Mouse (Mus musculus): ENCODE measurements around the gene H2-Eb1.

The H2-Eb1 gene

DNA sequence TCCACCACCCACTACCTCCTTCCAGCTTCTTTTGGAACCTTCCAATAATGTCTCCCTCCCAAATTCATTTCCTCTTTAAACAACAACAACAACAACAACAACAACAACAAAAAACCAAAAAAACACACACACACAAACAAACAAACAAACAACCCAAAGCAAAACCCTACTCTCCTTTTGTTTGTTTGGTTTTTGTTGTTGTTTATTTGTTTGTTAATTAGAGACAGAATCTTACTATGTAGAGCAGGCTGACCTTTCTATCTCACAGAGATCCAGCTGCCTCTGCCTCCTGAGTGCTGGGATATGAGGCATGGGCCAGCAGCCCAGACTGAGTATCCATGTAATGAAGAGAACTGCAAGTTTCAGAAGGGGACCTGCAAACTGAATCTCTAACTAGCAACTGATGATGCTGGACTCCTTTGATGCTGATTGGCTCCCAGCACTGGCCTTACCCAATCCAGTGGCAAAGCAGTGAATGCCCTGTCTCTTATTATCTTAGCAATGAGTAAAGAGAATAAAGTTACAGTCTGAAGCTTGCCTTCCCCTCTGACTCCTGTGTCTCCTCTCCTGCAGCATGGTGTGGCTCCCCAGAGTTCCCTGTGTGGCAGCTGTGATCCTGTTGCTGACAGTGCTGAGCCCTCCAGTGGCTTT is at the start of gene H2-Eb1:
H2-Eb1 (plus strand) TSS at position 488 of the 651 bp plus-strand sequence.
- peak; percentile 94 for DNase-seq (ENCODE audit: low spot score in 2 of 2)

DNA sequence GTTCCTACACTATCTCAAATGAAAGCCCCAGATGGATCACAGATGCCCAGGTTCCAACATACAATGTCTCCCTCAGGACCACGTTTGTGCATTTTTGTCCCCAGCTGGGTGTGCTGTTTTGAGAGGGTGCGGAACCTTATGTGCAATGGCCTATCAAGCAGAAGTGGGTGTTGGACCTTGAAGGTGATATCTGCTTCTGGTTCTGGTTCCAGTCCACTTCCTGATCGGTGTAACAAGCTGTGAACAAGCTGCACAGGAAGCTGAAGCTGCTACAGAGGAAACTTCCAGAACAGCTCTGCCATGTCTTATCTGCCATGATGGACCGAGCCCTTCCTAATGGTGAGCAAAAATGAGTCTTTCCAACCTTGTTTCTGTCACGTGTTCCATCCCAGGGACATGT is 49.2 kb upstream of the H2-Eb1 start:
- no peak for DNase-seq (ENCODE audit: low spot score in 2 of 2)

DNA sequence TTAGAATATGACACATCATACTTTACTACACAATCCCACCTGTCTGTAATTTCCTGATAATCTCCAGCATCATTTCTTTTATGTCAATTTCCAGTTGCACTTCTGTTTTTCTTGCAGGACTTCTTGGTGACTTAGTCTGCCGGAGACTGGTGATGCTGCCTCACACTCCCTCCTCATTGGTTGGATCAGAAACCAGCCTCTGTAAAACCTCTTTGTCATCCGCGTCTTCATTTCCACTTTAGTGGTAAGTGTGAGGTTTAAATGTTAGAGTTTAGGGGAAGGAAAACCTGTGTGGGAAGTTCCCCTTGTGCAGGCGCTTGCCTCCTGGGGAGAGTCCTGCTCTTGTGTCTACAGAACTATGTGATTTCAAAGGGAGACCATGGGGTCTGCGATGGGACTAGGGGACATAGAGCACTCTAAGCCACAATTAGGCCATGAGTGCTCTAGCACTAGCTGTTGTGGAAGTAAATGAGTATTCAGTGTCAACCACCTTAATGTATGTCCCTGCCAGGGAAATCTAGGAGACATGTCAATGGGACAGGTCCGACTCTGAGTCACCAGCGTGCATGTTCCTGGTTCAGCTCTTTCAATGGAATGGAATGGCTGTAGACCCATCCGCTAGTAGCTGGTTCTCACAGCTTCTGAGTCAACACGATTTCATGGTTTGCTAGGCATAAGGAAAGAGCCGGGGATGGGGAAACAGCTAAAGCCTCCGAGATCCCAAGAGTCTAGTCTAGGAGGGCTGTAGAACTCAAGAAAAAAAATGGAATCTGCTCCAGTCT is 47.9 kb upstream of the H2-Eb1 start, which contains the start of gene H2-Ab1:
H2-Ab1 (plus strand) TSS at position 96 of the 782 bp plus-strand sequence.
- peak; percentile 78 to 87 for DNase-seq (ENCODE audit: low spot score in 2 of 2)

DNA sequence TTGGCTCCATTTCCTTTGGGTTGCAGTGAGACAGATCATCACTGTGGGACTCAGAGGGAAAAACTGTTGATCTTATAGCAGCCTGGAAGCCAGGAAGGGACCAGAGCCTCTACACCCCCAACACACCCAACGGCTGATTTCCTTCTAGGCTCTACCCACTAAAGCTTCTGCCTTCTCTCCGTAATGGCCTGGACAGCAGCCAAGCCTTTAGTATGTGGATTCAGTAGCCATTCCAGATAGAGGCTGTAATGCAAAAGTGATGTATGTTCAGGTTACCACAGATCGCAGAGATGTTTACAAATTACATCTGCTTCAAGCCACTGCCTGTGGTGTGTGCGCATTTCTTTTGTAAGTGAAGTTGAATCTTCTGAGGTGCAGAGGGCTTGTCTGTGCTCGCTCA is 45.1 kb upstream of the H2-Eb1 start:
- no peak for DNase-seq (ENCODE audit: low spot score in 2 of 2)

DNA sequence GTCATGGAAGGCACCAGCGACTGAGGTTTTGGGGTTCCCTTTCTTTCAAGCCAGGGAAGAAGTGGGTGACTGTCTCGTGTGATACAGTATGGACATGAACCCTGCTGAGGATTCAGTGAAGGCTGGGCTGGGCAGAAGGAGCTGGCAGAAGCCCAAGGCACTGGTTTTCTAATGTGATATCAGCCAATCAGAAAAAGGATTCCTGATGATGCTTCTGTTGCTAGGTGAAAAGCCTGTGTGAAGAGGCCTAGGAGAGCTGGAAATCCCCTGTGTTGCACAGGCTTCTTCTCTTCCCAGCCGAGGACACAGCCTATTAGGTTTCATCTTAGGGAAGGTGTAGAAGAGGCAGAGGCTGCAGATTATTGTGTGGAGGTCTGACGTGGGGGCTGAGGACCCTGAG is 44.2 kb upstream of the H2-Eb1 start:
- DNase-seq (ENCODE audit: low spot score in 2 of 2), result peak; percentile 76 to 79

DNA sequence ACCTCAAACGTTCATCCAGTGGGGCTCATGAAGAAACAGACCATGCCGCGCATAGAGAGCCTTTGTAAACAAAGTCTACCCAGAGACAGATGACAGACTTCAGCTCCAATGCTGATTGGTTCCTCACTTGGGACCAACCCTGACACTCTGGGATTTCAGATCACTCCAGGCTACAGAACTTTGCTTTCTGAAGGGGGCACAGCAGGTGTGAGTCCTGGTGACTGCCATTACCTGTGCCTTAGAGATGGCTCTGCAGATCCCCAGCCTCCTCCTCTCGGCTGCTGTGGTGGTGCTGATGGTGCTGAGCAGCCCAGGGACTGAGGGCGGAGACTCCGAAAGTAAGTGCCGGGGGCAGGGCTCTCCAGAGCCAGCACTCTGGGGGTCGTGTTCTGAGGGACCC is 42.6 kb upstream of the H2-Eb1 start:
- DNase-seq (ENCODE audit: low spot score in 2 of 2), result peak; percentile 78

DNA sequence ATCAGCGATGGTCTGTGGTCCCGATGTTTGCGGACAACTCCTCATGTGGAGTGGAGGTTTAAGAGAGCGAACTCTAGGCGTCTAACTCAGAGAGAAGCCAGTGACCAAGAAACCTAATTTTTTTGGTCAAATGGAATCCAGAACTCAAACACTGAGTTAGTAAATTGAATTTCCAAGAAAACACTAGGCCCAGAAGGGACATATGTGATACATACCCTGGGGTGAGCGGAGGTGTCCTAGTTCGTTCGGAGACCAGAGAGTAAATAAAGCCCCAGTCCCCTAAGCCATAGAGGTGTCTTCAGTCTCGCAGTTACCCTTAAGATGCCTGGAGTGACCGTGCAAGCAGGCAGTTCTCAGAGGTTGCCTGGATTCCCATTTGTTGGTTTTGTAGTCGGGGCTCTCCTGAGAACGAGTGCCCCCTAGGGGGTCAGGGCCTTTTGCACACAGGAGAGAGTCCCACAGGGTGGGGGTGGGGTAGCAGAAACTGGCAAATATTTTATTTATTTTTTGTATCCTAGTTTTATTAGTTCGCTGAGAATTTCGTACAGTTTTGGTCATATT is 41.8 kb upstream of the H2-Eb1 start:
- no peak for DNase-seq (ENCODE audit: low spot score in 2 of 2)

DNA sequence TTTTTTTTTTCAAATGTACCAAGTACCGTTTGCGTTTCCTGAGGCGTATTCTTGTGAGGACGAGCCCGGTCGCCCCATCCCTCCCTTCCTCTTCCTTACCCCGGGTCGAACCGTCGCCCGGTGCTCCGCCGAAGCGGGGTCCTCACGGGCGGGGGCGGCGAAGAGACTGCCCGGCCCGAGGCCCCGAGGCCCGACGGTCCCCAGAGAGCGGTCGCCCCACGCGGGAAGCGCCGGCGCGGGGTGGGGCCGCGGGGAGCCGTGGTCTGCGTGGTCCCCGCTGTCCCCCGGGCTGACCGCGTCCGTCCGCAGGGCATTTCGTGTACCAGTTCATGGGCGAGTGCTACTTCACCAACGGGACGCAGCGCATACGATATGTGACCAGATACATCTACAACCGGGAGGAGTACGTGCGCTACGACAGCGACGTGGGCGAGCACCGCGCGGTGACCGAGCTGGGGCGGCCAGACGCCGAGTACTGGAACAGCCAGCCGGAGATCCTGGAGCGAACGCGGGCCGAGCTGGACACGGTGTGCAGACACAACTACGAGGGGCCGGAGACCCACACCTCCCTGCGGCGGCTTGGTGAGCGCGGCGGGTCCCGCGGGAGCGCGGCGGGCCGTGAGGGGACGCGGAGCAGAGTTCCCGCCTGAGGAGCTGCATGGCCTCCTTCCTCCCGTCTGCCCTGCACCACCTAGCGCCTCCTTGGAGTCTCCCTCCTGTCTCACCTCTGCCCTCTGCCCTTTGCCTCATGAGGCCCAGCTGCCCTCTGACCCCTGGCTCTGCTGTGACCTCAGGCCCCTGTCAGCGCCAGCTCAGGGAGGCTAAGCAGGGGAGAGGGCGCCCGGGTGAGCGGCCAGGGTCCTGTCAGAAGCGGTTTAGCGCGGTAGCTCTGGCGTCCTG is 41.0 kb upstream of the H2-Eb1 start:
- DNase-seq (ENCODE audit: low spot score in 2 of 2), result no peak

DNA sequence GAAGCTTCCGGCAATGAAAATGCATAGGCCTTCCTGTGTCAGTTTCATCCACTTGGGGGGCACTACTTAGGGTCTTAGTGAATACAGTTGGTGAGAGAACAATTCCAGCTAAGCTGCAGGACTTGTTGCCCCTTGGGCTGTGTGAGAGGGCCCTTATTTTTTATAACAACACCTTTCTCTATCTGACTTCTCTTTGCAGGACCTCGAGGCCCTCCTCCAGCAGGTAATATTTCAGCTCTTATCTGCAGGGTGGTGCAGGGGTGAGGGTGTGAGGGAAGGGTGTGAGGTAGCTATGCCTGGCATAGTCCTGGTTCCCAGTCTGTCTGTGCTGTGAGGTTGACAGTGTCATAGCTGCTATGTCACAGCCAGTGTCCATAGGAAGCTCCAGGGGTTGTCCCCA is 37.4 kb upstream of the H2-Eb1 start:
- DNase-seq (ENCODE audit: low spot score in 2 of 2), result no peak

DNA sequence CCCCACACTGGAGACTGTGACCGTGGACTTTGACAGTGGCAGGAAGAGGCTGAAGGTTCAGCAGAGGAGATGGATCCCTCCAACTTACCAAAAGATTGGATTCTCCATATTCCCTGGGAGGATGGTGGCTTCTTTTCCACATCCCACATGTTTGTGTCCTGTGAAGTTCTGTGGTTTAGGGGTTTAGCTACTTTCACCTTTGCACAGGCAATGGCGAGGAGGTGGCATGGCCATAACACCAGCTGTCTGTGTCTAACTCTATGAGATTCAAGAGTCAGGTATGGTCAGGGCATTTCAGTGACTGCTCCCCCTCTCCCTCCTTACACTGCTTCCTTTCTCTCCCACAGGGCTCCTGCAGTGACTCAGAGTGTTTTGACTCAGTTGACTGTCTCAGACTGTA is 36.9 kb upstream of the H2-Eb1 start:
- DNase-seq (ENCODE audit: low spot score in 2 of 2), result no peak

DNA sequence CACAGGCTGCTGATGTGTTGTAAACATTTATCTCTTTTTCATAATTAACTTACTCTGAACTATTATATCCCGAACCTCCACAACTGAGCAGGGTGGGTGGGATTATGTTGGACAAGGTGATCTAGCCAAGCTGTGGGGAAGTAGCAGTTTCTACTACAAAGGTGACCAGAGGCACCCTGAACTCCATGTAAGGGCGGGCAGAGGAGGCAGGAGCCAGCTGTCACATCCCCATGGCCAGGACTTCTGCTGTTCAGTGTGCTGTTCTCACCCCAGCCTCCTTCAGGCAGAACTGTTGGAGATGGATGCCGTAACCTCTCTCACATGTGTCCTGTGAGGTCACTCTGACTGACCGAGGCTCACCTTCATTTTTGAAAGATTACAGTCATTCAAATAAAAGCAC is 35.9 kb upstream of the H2-Eb1 start:
- DNase-seq (ENCODE audit: low spot score in 2 of 2), result no peak

DNA sequence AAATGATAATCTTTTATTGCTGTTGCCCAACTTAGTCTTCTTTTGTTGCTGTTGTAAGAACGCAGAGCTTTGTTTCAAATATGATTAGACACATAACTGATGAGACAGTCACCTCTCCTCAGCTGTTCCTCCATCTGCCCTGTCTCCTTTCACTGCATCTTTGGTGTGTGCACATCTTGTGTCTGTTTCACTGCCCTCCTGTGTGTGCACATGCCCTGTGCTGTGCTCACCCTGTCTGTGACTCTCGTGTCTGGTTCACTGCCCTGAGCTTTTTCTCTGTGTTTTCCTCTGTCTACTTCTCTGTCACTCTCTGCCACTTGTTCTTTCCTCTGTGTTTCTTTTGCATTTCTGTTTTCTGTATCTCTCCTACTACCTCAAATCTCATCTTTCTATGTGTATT is 35.4 kb upstream of the H2-Eb1 start:
- DNase-seq (ENCODE audit: low spot score in 2 of 2), result no peak

DNA sequence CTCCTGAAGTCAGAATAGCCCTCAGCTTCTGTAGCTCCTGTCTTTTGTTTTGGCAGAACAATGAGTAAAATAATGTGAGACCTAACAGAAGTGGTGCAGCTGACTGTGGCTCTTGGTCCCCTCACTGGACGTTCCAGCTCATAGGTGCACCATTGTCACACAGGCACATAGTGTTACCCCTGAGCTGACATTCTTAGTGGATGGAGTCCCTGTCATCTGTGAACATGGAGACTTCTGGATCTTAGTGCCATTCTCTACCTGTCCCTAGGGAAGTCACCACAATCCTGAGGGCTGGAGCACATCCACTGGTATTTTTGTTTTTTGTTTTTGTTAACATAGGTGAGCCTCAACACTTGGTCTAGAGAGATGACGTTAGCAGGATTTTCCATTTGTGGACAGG is 34.7 kb upstream of the H2-Eb1 start:
- DNase-seq (ENCODE audit: low spot score in 2 of 2), result no peak

DNA sequence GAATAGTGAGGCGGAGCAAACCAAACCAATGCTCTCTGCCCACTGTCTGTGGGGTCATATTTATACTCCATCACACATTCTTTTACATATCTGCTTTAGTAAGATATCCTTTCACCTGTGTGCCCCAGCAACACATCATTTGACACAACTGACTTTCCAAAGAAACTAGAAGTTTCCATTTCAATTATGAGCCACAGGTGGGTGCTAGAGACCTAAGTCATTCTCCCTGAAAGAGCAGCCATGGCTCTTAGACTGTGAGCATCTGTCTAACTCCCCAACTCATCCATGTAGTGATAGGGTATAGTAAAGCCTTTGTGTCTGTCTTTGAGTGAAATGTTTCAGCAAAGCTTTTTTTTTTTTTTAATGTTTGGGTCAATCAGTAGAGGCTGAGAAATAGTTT is 33.6 kb upstream of the H2-Eb1 start:
- DNase-seq (ENCODE audit: low spot score in 2 of 2), result no peak

DNA sequence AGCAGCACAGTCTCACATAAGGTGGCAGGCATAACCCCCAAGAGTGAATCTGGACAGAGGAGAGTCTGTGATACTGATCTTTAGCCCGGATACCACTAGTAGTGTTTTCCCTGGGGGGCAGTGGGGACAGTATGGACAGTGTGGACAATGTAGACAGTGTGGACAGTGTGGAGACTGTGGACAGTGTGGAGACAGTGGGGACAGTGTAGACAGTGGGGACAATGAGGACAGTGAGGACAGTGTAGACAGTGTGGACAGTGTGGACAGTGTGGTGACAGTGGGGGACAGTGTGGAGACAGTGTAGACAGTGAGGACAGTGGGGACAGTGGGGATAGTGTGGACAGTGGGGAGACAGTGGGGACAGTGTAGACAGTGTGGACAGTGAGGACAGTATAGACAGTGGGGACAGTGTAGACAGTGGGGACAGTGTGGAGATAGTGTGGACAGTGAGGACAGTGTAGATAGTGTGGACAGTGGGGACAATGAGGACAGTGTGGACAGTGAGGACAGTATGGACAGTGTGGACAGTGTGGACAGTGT is 25.1 kb upstream of the H2-Eb1 start:
- DNase-seq (ENCODE audit: low spot score in 2 of 2), result no peak

DNA sequence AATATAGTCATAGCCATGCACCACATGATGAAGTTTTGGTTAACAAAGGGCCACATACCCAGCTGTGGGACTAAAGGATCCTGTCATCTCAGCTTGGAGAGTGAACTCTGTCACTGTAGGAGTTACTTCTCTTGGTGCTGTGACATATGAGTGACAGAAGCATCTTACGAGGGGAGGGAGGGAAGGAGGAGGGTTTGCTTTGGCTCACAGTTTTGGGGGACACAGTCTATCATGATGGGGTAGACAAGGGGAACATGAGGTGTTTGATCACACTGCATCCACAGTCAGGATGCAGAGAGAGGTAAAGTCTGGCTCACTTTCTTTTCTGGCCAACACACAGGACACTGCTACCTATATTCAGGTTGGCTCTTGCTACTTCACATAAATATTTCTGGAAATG is 23.8 kb upstream of the H2-Eb1 start:
- DNase-seq (ENCODE audit: low spot score in 2 of 2), result no peak

DNA sequence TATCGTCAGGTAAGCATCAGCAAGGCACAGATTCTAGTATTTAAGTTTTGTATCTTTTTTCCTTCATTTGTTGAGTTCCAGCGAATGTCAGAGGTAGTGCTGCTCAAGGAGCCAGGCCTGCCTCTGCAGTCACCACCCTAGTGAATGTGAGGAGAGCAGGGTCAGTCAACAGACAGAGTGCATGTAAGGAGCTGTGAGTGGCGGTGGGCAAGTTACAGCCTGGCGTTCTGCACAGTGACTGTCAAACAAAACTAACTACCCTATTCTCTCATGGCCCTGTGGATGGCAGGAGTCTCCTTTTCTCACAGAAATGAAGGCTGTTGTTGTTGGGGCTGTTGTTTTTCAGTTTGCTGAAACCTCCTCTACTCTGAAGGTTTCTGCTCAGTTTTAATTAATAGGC is 20.3 kb upstream of the H2-Eb1 start:
- no peak for DNase-seq (ENCODE audit: low spot score in 2 of 2)

DNA sequence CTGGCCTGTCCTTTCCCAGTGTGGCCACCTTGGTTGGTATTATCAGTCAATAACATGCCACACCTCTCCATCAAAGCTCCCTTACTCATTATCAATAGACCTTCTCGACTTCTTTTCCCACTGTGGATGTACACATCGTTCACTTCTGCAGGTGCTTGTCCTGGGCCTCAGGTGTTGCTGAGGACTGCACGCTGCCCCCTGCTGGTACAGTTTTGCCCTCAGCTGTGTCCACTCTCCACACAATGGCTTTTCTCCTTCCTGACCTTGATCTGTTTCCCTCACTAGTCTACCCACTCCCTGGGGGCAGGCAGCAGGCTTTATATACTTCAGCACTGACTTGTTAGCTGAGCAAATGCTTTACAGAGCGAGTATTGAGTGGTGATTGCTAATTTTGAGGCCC is 19.8 kb upstream of the H2-Eb1 start:
- DNase-seq (ENCODE audit: low spot score in 2 of 2), result no peak

DNA sequence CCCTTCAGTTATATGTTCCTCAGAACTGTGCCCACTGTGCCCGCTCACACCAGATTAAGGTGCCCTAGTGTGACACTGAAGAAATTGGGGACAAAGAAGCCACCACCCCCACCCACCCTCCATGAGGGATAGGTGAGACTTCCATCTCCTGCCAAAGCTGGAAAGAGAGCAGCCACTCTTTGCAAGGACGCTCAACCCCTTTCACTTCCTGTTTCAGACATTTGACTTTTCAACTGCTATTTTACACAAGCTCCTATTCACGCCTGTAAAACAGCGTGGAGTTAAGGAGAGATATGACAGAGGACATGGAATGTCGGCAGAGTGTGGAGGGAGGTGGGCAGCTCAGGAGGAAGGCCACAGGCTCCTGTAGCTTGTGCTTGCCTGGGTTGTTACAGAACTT is 19.2 kb upstream of the H2-Eb1 start:
- DNase-seq (ENCODE audit: low spot score in 2 of 2), result no peak

DNA sequence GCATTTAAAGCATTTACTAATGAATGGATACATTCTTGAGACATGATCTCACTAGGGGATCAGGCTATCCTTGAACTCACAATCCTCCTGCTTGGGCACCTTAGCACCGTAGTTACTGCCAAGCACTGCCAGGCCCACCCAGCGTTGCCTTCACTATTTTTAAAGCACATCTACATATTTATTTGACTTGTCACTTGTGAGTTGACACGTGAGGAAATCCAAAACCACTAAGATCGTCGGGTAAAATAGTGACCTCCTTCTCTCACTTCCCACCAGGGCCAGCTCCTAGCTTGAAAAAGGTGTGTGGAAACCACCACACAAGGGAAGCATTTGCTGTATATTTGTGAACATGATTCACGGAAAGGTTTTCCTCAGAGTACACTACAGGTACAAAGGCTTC is 18.7 kb upstream of the H2-Eb1 start:
- DNase-seq (ENCODE audit: low spot score in 2 of 2), result no peak

DNA sequence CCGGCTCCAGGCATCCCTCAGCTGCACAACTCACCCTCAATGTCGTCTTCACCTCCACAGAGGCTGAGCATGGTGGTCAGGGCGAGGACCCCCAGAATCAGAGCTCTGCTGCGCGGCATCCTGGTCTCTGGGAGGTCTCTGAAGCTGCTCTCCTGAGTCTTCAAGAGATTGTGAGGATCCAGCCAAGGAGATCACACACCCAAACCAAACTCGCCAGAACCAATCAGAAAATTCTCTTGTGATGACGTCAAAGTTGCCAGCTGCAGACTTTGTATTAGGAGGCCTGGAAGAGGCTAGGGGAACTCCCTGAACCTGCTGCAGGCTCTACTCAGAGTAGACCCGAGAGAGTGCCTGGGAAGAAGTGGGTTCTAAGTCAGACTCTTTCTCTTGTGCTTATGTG is 18.0 kb upstream of the H2-Eb1 start, which contains the start of gene H2-Aa:
H2-Aa (minus strand) TSS at position 176 of the 400 bp plus-strand sequence.
- peak; percentile 79 to 82 for DNase-seq (ENCODE audit: low spot score in 2 of 2)

DNA sequence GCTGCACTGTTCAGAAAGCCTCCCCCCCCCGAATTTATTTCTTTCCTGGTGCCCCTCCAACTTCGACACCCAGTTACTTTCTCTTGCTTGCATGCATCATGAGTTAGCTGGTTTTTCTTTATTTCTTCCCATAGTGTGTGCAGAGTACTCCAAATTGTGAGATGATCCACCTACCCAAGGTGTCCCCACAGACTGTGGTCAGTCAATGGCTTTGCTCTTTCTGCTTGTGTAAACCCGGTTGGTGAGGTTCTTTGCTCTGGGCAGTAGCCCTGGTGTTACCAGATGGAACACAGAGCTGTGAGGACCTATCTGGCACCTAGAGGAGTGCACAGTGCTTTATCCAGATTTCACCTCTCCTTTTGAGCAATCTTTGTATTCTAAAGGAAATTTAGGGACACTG is 17.5 kb upstream of the H2-Eb1 start:
- no peak for DNase-seq (ENCODE audit: low spot score in 2 of 2)
